Mouse (Mus musculus): Measurements from ENCODE around the gene Epop.

DNA sequence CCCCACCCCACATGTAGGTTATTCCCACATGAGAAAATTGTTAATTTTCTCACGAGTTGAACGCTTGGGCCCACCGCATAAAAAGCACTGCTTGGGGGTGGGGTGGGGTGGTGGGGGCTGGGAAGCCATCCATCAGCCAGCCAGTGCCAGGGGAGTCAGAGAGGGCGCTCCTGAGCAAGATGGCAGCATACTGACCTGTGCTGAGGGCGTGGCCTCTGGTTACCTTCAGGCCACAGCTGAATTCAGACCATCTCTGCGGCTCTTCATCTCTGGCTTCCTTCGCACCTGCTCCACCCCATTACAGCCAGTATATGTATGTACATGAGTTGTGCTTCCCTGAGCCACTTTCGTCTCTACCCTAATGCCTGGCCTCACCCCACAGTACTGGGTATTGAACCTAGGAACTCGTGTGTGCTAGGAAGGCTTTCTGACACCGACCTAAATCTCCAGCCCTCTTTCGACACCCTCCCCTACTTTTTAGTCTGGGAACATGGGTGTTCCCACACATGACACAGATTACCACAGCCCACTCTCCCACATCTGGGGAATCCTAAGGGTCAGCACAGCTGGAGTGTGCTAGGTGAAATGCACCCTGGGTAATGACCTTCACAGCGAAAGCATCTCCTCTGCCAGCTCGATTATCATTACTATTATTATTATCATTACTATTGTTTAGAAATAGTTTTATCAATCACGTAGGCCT lies 26.9 kb upstream of the Epop start:
- TF ChIP-seq CTCF (IDR thresholded peaks at IDR 0.05; ENCODE audit: low read depth) (no peak), EP300 (IDR thresholded peaks at IDR 0.05; ENCODE audit: low read depth) (no peak)

All from heart, postnatal 0 days (tissue).